ENCODE assay signal across 10 mouse cellular contexts in genomic region chr5:30110371-30111060, GRCm38 (mm10). TPM values are rescaled to one million over a fixed set of nuclear protein-coding genes. Genes with fewer than 3 reads are reported as not detected.
DNase-seq lines count a peak whose midpoint lies in the region; ATAC-seq lines count a peak whose summit lies in the region.
"Had no signal": no experiment of that assay in that cellular context is flagged by ENCODE, and none has a peak within 500 bp of the region (broad histone marks: within the 10 kb centered on the region; RNA-seq: fewer than 3 reads in every experiment).

No protein-coding gene starts in this region.

- DNase-seq in heart, adult 18-20 months = no peak
- DNase-seq in embryo, embryonic 10 days (ENCODE audit: low spot score) = peak; percentile 41
- peak; percentile 96 for DNase-seq in midbrain, embryonic 11.5 days (ENCODE audit: low spot score, missing footprints)
- no peak for DNase-seq in testis, postnatal 14 days (ENCODE audit: low spot score)
- DNase-seq in thymus, postnatal 25 days = no peak

- peak overlapping the region; percentile 23 for H3K4me3 ChIP-seq in heart, embryonic 11.5 days (ENCODE audit: low read depth, low read length)
- H3K4me3 ChIP-seq in hindbrain, embryonic 15.5 days = peak overlapping the region; percentile 15; the same call in 1 of the 2 replicates
- H3K4me3 ChIP-seq in midbrain, embryonic 11.5 days (ENCODE audit: low read depth, low read length) = no peak overlapping the region

- H3K9me3 ChIP-seq in heart, embryonic 11.5 days (replicated peaks; ENCODE audit: control insufficient read depth, low read length) = no peaks in the 10 kb centered on the region
- H3K9me3 ChIP-seq in hindbrain, embryonic 15.5 days = no peaks in the 10 kb centered on the region
- no peaks in the 10 kb centered on the region for H3K9me3 ChIP-seq in midbrain, embryonic 11.5 days (ENCODE audit: control insufficient read depth, low read length)

- 6% methylated on average over 22 of the region's 22 CpGs for WGBS in heart, embryonic 11.5 days (ENCODE audit: insufficient replicate concordance)
- 8% methylated on average over 22 of the region's 22 CpGs for WGBS in hindbrain, embryonic 15.5 days
- 2% methylated on average over 22 of the region's 22 CpGs for WGBS in midbrain, embryonic 11.5 days

- H3K4me2 ChIP-seq in heart, embryonic 11.5 days = peak overlapping the region; percentile 53
- peak overlapping the region; percentile 42 for H3K4me2 ChIP-seq in hindbrain, embryonic 15.5 days
- H3K4me2 ChIP-seq in midbrain, embryonic 11.5 days = peak overlapping the region; percentile 33

- H3K36me3 ChIP-seq in heart, embryonic 11.5 days (ENCODE audit: control insufficient read depth, insufficient read depth, low read length) = no peaks in the 10 kb centered on the region
- H3K36me3 ChIP-seq in hindbrain, embryonic 15.5 days = no peaks in the 10 kb centered on the region
- no peaks in the 10 kb centered on the region for H3K36me3 ChIP-seq in midbrain, embryonic 11.5 days (ENCODE audit: control insufficient read depth, insufficient read depth, low read length)

- H3K4me1 ChIP-seq in heart, embryonic 11.5 days (ENCODE audit: control insufficient read depth, insufficient read depth, low read length) = peaks cover 13% of the 10 kb centered on the region
- peaks cover 73% of the 10 kb centered on the region for H3K4me1 ChIP-seq in hindbrain, embryonic 15.5 days (replicated peaks)
- peaks cover 66% of the 10 kb centered on the region for H3K4me1 ChIP-seq in midbrain, embryonic 11.5 days (ENCODE audit: control insufficient read depth, insufficient read depth, low read length)

- no peak for ATAC-seq in heart, embryonic 11.5 days (replicated peaks; ENCODE audit: insufficient number of reproducible peaks, low FRiP score, low TSS enrichment)
- ATAC-seq in hindbrain, embryonic 15.5 days (ENCODE audit: low FRiP score, low read depth) = no peak
- peak; percentile 39; the same call in 1 of the 2 replicates for ATAC-seq in midbrain, embryonic 11.5 days (ENCODE audit: low FRiP score)
- ATAC-seq in erythroblast, adult 5-6 weeks (replicated peaks; ENCODE audit: low FRiP score, poor library complexity, severe bottlenecking) = no peak

- peaks cover 88% of the 10 kb centered on the region for H3K27me3 ChIP-seq in heart, embryonic 11.5 days (ENCODE audit: control insufficient read depth, insufficient read depth, low read length)
- H3K27me3 ChIP-seq in hindbrain, embryonic 15.5 days = 0 out of 2 replicates have a peak, but pooled peaks cover 7% of the 10 kb centered on the region
- peaks cover 20% of the 10 kb centered on the region; the same call in 1 of the 2 replicates for H3K27me3 ChIP-seq in midbrain, embryonic 11.5 days (ENCODE audit: control insufficient read depth, insufficient read depth, low read length)

- H3K27ac ChIP-seq in heart, embryonic 11.5 days (ENCODE audit: low read depth, low read length) = no peak overlapping the region
- H3K27ac ChIP-seq in hindbrain, embryonic 15.5 days (replicated peaks) = peak overlapping the region; percentile 57
- H3K27ac ChIP-seq in midbrain, embryonic 11.5 days (ENCODE audit: low read depth, low read length) = peak overlapping the region; percentile 68

- H3K9ac ChIP-seq in heart, embryonic 11.5 days (ENCODE audit: low read depth, low read length) = no peak overlapping the region
- peak overlapping the region; percentile 8; the same call in 1 of the 2 replicates for H3K9ac ChIP-seq in hindbrain, embryonic 15.5 days
- peak overlapping the region; percentile 32 for H3K9ac ChIP-seq in midbrain, embryonic 11.5 days (ENCODE audit: low read length)

RNA-seq across cellular contexts. Expression of gene 3110082J24Rik, which starts 4.6 kb away (rescaled TPM):
- polyA plus RNA-seq in heart, embryonic 11.5 days (2014; fragmentation: Nextera tagmentation; extraction: Ambion mirVana) = not detected in 2 replicates
- not detected for total RNA-seq in heart, adult 18-20 months (2021)
- 3.2 and 5.3 TPM in 2 replicates for polyA plus RNA-seq in hindbrain, embryonic 15.5 days (2015; fragmentation: Nextera tagmentation; extraction: Ambion mirVana)
- polyA plus RNA-seq in midbrain, embryonic 11.5 days (2014; fragmentation: Nextera tagmentation; extraction: Ambion mirVana) = 3.7 and 4.5 TPM in 2 replicates
- total RNA-seq in erythroblast, adult 5-6 weeks (2015; ENCODE audit: low replicate concordance) = not detected in 2 replicates
- not detected in 2 replicates for total RNA-seq in erythroblast, adult 5-6 weeks (2017; ENCODE audit: low replicate concordance)
- total RNA-seq: liver, adult 2 months had no signal
- polyA plus RNA-seq: liver, adult 2 months; spleen, adult 2 months had no signal

RNA-seq across cellular contexts. Expression of gene Garem2, which starts 5.6 kb away (rescaled TPM):
- polyA plus RNA-seq in heart, embryonic 11.5 days (2014; fragmentation: Nextera tagmentation; extraction: Ambion mirVana) = 0.21 and 0.23 TPM in 2 replicates
- under 1 TPM in 1 of 2 experiments, not detected in 1; 0.10 TPM for total RNA-seq in heart, adult 18-20 months (2021)
- 11.5 and 13.7 TPM in 2 replicates for polyA plus RNA-seq in hindbrain, embryonic 15.5 days (2015; fragmentation: Nextera tagmentation; extraction: Ambion mirVana)
- 14.3 and 15.3 TPM in 2 replicates for polyA plus RNA-seq in midbrain, embryonic 11.5 days (2014; fragmentation: Nextera tagmentation; extraction: Ambion mirVana)
- total RNA-seq in erythroblast, adult 5-6 weeks (2015; ENCODE audit: low replicate concordance) = not detected in 2 replicates
- not detected in 2 replicates for total RNA-seq in erythroblast, adult 5-6 weeks (2017; ENCODE audit: low replicate concordance)
- total RNA-seq: liver, adult 2 months had no signal
- polyA plus RNA-seq: liver, adult 2 months; spleen, adult 2 months had no signal

RNA-seq across cellular contexts. Expression of gene Tyms, which starts 37.1 kb away (rescaled TPM):
- polyA plus RNA-seq in heart, embryonic 11.5 days (2014; fragmentation: Nextera tagmentation; extraction: Ambion mirVana) = 158 and 173 TPM in 2 replicates
- 1 to 10 TPM; 3.0 to 3.1 TPM for total RNA-seq in heart, adult 18-20 months (2021)
- polyA plus RNA-seq in hindbrain, embryonic 15.5 days (2015; fragmentation: Nextera tagmentation; extraction: Ambion mirVana) = 52.5 and 59.1 TPM in 2 replicates
- polyA plus RNA-seq in midbrain, embryonic 11.5 days (2014; fragmentation: Nextera tagmentation; extraction: Ambion mirVana) = 268 and 278 TPM in 2 replicates
- 46.7 and 65.4 TPM in 2 replicates for total RNA-seq in erythroblast, adult 5-6 weeks (2015; ENCODE audit: low replicate concordance)
- total RNA-seq in erythroblast, adult 5-6 weeks (2017; ENCODE audit: low replicate concordance) = 46.1 and 47.5 TPM in 2 replicates

RNA-seq across cellular contexts. Expression of gene Hadha, which starts 44.4 kb away (rescaled TPM):
- 129 and 172 TPM in 2 replicates for polyA plus RNA-seq in heart, embryonic 11.5 days (2014; fragmentation: Nextera tagmentation; extraction: Ambion mirVana)
- total RNA-seq in heart, adult 18-20 months (2021) = 1,000 to 10,000 TPM; 1,388 to 1,426 TPM
- polyA plus RNA-seq in hindbrain, embryonic 15.5 days (2015; fragmentation: Nextera tagmentation; extraction: Ambion mirVana) = 68.9 and 75.8 TPM in 2 replicates
- polyA plus RNA-seq in midbrain, embryonic 11.5 days (2014; fragmentation: Nextera tagmentation; extraction: Ambion mirVana) = 75.1 and 87.0 TPM in 2 replicates
- total RNA-seq in erythroblast, adult 5-6 weeks (2015; ENCODE audit: low replicate concordance) = 15.9 and 23.2 TPM in 2 replicates
- total RNA-seq in erythroblast, adult 5-6 weeks (2017; ENCODE audit: low replicate concordance) = 73.7 and 102 TPM in 2 replicates

RNA-seq across cellular contexts. Expression of gene Hadhb, which starts 44.5 kb away (rescaled TPM):
- 268 and 306 TPM in 2 replicates for polyA plus RNA-seq in heart, embryonic 11.5 days (2014; fragmentation: Nextera tagmentation; extraction: Ambion mirVana)
- total RNA-seq in heart, adult 18-20 months (2021) = 1,000 to 10,000 TPM; 2,535 to 2,720 TPM
- 56.5 and 63.8 TPM in 2 replicates for polyA plus RNA-seq in hindbrain, embryonic 15.5 days (2015; fragmentation: Nextera tagmentation; extraction: Ambion mirVana)
- 107 and 114 TPM in 2 replicates for polyA plus RNA-seq in midbrain, embryonic 11.5 days (2014; fragmentation: Nextera tagmentation; extraction: Ambion mirVana)
- 36.1 and 37.4 TPM in 2 replicates for total RNA-seq in erythroblast, adult 5-6 weeks (2015; ENCODE audit: low replicate concordance)
- total RNA-seq in erythroblast, adult 5-6 weeks (2017; ENCODE audit: low replicate concordance) = 30.8 and 35.7 TPM in 2 replicates

Comparison
In these comparisons a context has a peak if more than half of its experiments do, and no peak if none do; other contexts are left out.
1. DNase-seq: peak in embryo, embryonic 10 days (single experiment) and midbrain, embryonic 11.5 days (single experiment); none in heart, adult 18-20 months (0 of 2), testis, postnatal 14 days (single experiment) and thymus, postnatal 25 days (single experiment).
2. RNA of gene Garem2, which starts 5.6 kb away (polyA plus RNA-seq): 14.3 to 15.3 TPM in midbrain, embryonic 11.5 days and 11.5 to 13.7 TPM in hindbrain, embryonic 15.5 days; 0.21 to 0.23 TPM in heart, embryonic 11.5 days; every median in the first group is over 10 times any median in the second.
3. Peak in every context shown above with its lines, with median percentiles within 50 percentile points of each other: H3K4me2 ChIP-seq.